Mouse (Mus musculus) liver, embryonic 14.5 days (tissue): Measurements from ENCODE around the gene Mpst.

Experiments
- CTCF ChIP-seq: IDR thresholded peaks from 2 replicates; pipeline ENCODE4 v1.5.1; 2016; ENCODE audit warnings: antibody characterized with exemption, low read depth, control low read depth
- EP300 ChIP-seq: IDR thresholded peaks from 2 replicates; pipeline ENCODE4 v1.6.1; 2016; ENCODE audit warnings: antibody characterized with exemption, low read depth

GRCm38 (mm10) chr15:78382115-78382514, 24.1 kb upstream of the Mpst start:
- TF ChIP-seq CTCF (no peak), EP300 (no peak)
